Mouse (Mus musculus): Measurements from ENCODE around the gene Herc2. TPM values are rescaled to one million over a fixed set of nuclear protein-coding genes. Genes with fewer than 3 reads are reported as not detected.

Gene Herc2
- total RNA-seq, 1 experiment from 2014 or later, result 102 TPM

DNA sequence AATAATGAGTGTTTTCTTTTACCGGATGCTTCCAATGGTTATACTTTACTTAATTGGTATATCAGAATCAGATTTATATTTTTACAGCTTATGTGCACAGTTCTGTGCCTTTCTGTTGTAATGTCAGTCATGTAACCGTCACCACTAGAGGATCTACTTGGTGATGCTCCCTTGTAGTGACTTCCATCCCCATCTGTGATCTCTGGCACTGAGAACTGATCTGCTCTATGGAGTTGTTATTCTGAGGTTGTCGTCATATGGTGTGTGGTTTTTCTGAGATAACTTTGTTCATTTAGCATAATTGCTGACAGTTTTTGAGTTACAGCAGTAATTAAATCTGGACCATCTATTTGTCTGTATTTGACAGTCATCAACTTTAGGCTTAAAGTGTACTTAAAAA lies 5.3 kb downstream of the Herc2 start:
- no peak for ATAC-seq (ENCODE audit: extremely low read depth, insufficient number of reproducible peaks, low FRiP score, poor library complexity, severe bottlenecking)

DNA sequence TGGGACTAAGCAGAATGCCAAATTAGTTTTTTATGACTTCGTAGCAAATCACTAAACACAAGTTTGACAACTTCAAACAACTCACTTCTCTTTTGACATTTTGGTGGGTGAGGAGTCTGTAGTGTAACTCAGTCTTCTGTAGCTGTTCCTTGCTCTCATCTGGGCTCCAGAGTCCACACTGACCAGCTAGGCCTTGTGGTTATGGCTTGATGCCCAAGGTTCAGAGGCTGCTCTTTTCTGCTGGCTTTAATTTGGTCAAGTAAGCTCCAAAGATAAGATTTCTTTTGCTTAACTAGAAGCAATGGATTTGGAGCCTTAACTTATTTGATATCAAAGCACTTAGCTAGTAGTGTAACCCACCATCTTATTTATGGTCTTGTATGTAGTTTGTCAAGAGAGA lies 14.9 kb downstream of the Herc2 start:
- no peak for ATAC-seq (ENCODE audit: extremely low read depth, insufficient number of reproducible peaks, low FRiP score, poor library complexity, severe bottlenecking)

DNA sequence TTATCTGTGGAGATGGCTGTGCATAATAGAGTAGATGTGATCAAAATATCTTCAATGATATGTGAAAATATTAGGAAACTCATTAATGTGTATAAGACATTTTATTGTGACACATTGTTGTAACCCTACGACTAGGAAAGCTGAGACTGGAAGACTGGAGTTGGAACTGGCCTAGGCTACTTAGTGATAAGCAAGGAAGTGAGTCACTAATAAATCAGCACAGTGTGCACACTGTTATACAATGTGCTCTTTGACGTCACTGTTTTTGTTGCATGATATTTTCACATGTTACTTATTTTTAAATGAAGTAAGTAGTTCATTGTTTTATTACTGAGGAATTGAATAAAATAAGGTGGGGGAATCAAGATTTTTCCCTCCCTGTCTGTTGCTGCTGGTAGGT lies 16.1 kb downstream of the Herc2 start:
- ATAC-seq (ENCODE audit: extremely low read depth, insufficient number of reproducible peaks, low FRiP score, poor library complexity, severe bottlenecking), result no peak

DNA sequence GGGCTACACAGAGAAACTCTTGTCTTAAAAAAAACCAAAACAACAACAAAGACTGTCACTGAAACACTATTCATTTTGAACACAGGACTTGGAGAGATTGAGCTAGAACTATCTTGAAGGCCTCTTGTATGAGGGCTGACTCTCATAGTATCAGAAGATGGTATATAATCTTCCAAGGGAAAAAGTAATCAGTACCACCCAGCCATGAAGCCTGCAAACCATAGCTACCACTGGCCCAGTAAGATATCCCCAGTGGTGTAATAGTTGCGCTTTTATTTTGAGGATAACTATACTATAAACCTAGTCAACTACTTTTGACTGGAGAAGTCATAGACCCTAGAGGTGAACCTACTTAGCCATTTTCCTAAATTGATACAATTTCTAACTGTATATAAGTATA lies 16.6 kb downstream of the Herc2 start:
- no peak for ATAC-seq (ENCODE audit: extremely low read depth, insufficient number of reproducible peaks, low FRiP score, poor library complexity, severe bottlenecking)

DNA sequence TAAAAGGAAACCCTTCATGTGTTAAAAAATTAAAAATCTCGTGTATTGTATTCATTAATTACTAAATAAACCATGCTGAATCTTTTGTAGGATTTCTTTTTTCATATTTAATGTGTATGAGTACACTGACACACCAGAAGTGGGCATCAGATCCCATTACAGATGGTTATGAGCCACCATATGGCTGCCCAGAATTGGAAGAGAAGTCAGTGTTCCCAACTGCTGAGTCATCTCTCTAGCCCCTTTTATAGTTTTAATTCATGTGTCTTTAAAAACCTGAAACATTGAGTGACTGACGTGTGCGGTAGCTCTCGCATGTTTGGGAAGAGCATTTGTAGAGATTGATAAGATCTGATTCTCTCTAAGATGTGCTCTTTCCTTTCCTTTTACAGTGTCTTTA lies 21.7 kb downstream of the Herc2 start:
- no peak for ATAC-seq (ENCODE audit: extremely low read depth, insufficient number of reproducible peaks, low FRiP score, poor library complexity, severe bottlenecking)

DNA sequence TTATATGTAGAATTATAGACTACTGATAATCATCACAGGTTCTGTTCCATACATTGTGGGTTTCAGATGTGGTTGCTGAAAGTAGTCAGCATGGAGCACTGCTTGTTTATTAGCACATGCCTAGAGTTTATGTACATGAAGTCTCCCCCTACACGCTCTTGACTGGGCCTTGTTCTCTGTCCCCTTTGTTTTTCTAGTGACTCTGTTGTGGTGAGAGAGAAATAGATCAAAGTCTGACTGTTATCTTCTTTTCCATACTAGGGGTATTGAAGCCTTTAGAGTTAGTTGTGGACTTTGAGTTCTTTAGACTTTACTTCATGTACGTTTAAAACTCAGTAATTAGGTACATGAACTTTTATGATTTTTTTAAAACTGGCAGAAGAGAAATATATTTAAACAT lies 33.0 kb downstream of the Herc2 start:
- no peak for ATAC-seq (ENCODE audit: extremely low read depth, insufficient number of reproducible peaks, low FRiP score, poor library complexity, severe bottlenecking)

DNA sequence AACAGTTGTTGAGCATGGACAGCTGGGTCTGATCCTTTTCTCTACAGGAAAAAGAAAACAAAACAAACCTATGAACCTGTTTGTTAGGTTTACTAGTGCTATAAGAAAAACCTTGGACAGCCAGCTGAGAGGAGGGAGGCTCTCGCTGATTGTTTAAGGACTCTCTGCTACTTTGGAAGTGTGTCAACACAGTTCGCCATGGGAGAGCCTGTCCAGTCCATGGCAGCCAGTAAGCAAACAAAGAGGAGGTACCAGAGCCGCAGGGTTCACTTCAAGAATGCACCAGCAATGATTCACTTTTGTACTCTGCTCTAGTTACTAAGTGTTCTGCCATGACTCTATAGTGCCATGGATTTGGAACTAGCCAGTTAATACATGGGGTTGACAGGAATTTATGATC lies 39.1 kb downstream of the Herc2 start:
- ATAC-seq (ENCODE audit: extremely low read depth, insufficient number of reproducible peaks, low FRiP score, poor library complexity, severe bottlenecking), result no peak

DNA sequence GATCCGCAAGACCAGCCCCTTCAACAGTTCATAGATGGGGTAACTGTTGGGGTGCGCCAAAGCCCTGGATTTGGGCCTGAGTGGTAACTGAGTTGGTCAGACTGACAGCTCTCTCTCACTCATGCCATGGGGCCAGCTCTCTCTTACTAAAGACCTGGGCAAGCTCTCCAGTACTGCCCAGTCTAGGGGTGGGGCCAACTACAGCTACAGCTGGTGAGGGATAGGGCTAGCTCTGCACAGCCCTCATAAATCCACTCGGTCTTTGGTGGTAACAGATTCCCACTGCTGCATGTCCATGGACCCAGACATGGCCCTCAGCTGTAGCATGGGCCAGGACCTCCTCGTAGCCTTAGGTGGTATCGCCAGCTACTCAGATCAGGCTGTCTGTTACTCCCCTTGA lies 41.4 kb downstream of the Herc2 start:
- ATAC-seq (ENCODE audit: extremely low read depth, insufficient number of reproducible peaks, low FRiP score, poor library complexity, severe bottlenecking), result no peak

DNA sequence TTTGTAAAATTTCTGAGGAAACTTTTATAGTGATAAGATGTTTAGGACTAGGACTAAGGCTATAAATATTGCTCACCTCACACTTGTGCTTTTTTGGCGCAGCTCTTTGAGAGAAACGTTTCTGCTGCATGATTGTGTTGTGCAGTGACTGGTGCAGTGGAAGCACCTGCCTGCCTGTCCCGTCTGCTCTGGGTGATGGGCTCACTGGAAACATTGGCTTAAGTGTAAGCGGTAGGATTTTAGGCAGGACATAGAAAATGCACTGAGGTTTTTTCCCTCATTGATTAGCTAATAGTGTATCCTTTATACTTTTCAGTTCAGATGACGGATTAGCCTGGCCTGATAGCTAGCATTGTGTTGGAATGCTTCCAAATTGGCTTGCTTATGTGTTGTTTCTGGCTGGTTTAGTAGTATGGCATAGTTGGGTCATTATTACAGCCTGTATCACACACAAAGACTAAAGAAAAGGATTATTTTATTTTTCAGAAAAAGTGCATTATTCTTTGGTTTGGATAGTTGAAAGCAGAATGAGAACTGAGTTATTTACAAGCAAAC lies 52.4 kb downstream of the Herc2 start:
- no peak for ATAC-seq (ENCODE audit: extremely low read depth, insufficient number of reproducible peaks, low FRiP score, poor library complexity, severe bottlenecking)

DNA sequence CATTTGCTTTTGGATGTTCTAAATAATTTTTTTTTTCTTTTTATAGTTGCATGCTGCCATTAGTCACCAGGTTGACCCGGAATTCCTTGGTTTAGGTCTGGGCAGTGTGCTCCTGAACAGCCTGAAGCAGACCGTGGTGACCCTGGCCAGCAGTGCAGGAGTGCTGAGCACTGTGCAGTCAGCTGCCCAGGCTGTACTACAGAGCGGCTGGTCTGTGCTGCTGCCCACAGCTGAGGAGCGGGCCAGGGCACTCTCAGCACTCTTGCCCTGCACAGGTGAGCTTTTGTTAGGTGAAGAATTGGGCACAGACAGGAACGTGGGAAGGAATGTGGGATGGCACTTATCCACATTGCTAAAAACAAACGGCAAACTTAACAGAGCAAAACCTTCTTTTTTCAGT lies 63.0 kb downstream of the Herc2 start:
- no peak for ATAC-seq (ENCODE audit: extremely low read depth, insufficient number of reproducible peaks, low FRiP score, poor library complexity, severe bottlenecking)

DNA sequence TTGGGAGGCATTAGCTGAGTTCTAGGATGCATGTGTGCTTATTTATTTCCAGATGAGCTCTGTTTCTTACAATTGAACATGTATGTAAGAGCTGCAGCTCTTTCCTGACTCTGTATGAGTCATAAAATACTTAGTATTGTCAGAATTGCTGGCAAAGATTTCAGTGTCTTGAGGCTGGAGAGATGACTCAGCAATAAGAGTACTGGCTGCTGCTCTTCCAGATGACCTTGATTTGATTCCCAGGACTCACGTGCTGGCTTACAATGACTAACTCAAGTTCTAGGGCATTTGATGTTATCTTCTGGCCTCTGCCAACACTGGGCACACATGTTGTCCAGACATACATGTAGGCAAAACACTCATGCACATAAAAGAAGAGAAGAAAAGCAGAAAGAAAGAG lies 64.2 kb downstream of the Herc2 start:
- ATAC-seq (ENCODE audit: extremely low read depth, insufficient number of reproducible peaks, low FRiP score, poor library complexity, severe bottlenecking), result no peak

DNA sequence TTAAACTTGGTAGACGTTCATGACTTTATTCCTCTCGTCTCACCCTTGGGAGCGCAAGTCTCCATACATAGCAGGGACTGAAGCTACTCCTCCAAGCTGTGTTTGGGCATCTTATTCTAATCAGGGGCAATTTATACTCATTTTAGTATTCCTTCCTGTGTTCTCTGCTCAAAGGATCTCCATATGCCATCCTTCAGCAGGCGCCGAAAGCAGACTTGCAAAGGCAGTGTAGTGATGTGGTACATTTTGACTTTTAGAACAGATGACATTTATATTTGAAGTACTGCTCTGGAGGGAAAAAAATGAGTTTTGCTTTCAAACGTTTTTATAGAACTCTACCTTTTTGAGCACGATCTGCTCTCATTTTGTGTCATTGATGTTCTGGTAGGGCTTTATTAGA lies 71.0 kb downstream of the Herc2 start:
- ATAC-seq (ENCODE audit: extremely low read depth, insufficient number of reproducible peaks, low FRiP score, poor library complexity, severe bottlenecking), result no peak

DNA sequence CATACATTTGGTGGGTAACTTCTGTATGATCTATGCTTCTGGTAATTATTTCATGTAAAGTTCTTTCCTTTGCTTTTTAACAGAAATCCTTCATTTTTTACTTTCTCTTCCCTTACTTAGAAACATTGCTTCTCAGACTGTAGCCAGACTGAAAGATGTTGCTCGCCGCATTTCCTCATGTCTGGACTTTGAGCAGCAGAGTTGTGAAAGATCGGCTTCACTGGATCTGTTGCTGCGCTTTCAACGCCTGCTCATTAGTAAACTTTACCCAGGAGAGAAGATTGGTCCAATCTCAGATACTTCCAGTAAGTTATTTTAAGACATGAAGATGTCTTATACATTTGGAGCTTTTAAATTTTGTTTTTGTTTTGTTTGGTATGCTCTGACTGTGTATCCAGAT lies 71.4 kb downstream of the Herc2 start:
- no peak for ATAC-seq (ENCODE audit: extremely low read depth, insufficient number of reproducible peaks, low FRiP score, poor library complexity, severe bottlenecking)

DNA sequence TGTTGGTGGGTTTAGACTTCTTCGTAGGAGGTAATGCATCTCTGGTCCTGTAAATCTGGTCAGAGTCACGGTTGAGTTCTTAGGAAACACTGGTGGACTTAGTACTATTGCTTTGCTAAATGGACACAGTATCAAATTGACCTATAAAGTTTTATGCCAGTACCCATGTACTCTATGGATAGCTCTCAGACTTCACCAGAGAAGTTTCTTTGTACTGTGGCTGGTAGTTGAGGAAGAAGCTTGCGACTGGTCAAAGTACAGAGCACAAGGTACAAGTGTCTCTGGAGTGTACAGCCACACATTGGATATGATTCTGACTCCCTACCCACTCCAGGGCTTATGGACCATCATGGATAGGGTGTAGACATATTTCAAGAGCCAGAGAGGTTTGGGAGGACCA lies 78.1 kb downstream of the Herc2 start:
- ATAC-seq (ENCODE audit: extremely low read depth, insufficient number of reproducible peaks, low FRiP score, poor library complexity, severe bottlenecking), result no peak

DNA sequence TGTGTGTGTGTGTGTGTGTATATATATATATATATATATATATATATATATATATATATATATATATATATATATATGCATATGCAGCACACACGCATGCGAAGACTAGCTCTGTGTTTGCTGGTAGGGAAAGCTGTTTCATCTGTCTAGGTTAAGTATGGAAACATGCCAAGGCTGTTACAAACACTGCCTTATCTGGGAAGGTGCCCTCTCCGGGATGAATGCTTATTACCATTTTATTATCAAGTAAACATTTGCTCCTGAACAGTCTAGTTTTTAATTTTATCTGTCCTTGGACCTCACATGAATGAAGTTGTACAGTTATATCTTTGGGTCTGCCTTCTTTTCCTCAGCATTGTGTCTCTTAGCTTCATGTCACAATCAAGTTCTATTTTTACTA lies 79.6 kb downstream of the Herc2 start:
- ATAC-seq (ENCODE audit: extremely low read depth, insufficient number of reproducible peaks, low FRiP score, poor library complexity, severe bottlenecking), result no peak

DNA sequence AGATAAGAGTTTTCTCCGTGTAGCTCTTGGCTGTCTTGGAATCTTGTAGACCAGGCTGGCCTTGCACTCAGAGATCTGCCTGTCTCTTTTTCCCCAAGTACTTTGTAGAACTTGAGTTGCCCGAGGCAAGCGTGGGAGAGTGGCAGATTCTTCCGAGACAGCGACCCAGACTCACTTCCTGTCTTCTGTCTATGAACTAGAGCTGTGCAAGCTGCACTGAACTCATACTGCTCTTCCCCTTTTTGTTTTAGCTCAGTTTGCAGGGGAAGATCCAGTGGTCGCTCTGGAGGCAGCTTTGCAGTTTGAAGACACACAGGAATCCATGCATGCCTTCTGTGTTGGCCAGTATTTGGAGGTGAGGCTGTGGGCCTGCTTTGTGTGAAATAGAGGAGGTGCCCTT lies 81.6 kb downstream of the Herc2 start:
- no peak for ATAC-seq (ENCODE audit: extremely low read depth, insufficient number of reproducible peaks, low FRiP score, poor library complexity, severe bottlenecking)

DNA sequence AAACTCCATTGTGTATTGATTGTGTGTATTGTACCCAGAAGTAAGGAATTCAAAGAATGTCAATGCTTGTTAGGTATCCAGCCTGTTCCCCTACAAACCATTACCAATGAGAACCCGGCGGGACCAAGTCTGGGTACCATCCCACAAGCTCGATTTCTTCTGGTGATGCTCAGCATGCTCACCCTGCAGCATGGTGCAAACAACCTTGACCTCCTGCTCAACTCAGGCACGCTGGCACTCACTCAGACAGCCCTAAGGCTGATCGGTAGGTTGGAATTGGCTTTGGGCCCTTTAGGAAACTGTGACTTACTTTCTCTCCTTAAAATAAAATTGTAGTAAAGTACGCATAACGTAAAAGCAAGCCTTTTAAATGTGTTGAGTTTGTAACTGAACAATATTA lies 88.7 kb downstream of the Herc2 start:
- ATAC-seq (ENCODE audit: extremely low read depth, insufficient number of reproducible peaks, low FRiP score, poor library complexity, severe bottlenecking), result no peak

DNA sequence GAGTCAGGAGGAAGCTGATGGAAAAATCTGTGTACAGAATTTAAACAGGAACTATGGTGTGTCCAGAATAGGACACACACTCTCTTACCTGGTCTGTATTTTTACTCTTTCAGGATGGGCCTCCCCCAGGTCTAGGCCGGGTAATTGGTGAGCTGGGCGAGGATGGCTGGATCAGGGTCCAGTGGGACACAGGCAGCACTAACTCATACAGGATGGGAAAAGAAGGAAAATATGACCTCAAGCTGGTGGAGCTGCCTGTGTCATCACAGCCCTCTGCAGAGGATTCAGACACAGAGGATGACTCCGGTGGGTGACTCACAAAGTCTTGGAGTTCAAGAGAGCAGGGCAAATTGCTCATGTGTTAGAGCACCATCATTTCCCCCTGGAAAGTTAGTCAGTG lies 96.4 kb downstream of the Herc2 start:
- no peak for ATAC-seq (ENCODE audit: extremely low read depth, insufficient number of reproducible peaks, low FRiP score, poor library complexity, severe bottlenecking)

DNA sequence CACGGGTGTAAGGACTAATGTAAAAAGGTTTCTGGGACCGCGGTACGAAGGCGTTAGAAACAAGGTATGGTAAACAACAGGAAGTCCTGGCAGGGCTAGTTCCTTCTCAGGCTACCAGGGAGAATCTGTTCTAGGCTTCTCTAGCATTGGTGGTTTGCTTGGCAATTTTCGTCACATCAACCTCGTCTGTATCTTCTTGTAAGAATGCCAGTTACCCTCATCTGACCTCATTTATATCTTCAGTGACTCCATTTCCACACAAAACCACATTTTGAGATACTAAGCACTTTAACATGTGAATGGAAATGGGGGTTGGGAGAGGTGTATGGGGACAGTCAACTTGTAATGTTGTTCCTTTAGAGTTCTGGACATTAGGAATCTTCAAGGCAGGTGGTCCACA lies 98.9 kb downstream of the Herc2 start:
- ATAC-seq (ENCODE audit: extremely low read depth, insufficient number of reproducible peaks, low FRiP score, poor library complexity, severe bottlenecking), result no peak

DNA sequence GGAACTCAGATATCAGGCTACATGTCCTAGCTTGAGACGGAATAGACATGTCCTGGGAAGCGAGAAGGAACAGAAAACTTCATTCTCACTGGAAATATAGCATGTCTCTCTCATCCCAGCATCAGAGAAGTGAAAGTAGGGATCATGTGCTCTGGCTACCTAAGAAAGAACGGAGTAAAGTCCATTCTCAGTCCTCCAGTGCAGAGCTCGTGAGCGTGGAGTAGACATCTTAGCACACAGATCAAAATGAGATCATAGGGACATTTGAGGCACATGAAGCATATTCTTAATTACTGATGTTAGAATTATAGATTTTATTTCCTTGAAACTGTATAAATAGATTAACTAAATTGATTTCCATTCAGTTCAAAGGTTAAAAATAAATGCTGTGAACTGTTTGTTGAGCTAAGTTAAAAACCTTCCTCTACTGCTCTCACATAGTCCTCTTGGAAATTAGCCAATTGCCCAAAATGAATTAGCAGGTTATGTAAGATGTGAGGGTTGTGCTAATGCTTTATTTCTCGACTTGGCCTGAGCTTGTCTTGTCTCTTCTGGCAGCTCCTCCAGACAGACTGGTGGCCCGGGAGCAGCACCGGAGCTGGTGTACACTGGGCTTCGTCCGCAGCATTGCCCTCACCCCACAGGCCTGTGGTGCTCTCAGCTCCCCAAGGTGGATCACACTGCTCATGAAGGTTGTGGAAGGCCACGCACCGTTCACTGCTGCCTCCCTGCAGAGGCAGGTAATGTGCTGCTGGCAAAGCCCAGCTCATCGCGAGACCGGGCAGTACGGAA lies 102.1 kb downstream of the Herc2 start:
- ATAC-seq (ENCODE audit: extremely low read depth, insufficient number of reproducible peaks, low FRiP score, poor library complexity, severe bottlenecking), result no peak

DNA sequence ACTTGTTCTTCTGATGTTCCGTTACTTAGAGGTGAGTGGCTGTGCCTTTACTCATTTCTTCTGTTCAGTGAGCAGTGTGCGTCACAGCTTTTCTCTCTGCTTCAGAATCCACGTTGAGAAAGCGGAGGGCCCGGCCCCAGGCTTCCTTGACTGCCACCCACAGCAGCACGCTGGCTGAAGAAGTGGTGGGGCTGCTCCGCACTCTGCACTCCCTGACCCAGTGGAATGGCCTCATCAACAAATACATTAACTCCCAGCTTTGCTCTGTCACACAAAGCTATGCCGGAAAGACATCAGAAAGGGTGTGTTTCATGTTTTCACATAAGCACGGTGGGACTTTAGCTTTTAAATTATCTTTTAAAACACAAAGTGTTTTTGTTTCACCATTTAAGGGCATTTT lies 103.2 kb downstream of the Herc2 start:
- ATAC-seq (ENCODE audit: extremely low read depth, insufficient number of reproducible peaks, low FRiP score, poor library complexity, severe bottlenecking), result no peak
